Mouse (Mus musculus) MEL (cell line): Measurements from ENCODE around the gene Rpl3.

Source experiments
- E2F4 ChIP-seq: IDR thresholded peaks from 2 replicates; pipeline ENCODE4 v1.6.1; 2011; ENCODE audit warnings: low read depth, low read length, improper control_type of control experiment, borderline replicate concordance
- GATA1 ChIP-seq: IDR thresholded peaks from 2 replicates; pipeline ENCODE4 v1.6.1; 2011; ENCODE audit warnings: low read depth, low read length, improper control_type of control experiment
- MXI1 ChIP-seq: IDR thresholded peaks from 2 replicates; pipeline ENCODE4 v1.6.1; 2011; ENCODE audit warnings: mild to moderate bottlenecking, low read depth, low read length, improper control_type of control experiment
- NELFE ChIP-seq: IDR thresholded peaks from 2 replicates; pipeline ENCODE4 v1.6.1; 2011; ENCODE audit warnings: low read depth, low read length, improper control_type of control experiment
- POLR2A ChIP-seq, 2 experiments: IDR thresholded peaks; 2 replicates each; pipeline ENCODE4 v1.6.1; 2011 to 2012; ENCODE audit warnings: low read length in 2 of 2, mild to moderate bottlenecking in 2 of 2, control low read depth in 1 of 2, improper control_type of control experiment in 1 of 2, low read depth in 1 of 2, moderate library complexity in 1 of 2; ENCODE audit not compliant: control insufficient read depth in 1 of 2, insufficient read depth in 1 of 2, poor library complexity in 1 of 2
- SIN3A ChIP-seq: IDR thresholded peaks from 2 replicates; pipeline ENCODE4 v1.6.1; 2012; ENCODE audit warnings: low read length, improper control_type of control experiment, inconsistent platforms
- ZMIZ1 ChIP-seq: IDR thresholded peaks from 2 replicates; pipeline ENCODE4 v1.6.1; 2012; ENCODE audit warnings: low read depth, mild to moderate bottlenecking, inconsistent platforms, low read length, improper control_type of control experiment, moderate library complexity

GRCm38 (mm10) chr15:80028862-80029261 is 62.8 kb downstream of the Rpl3 start:
- TF ChIP-seq ZMIZ1: no peak
- no peak for TF ChIP-seq MXI1
- TF ChIP-seq SIN3A: no peak
- TF ChIP-seq E2F4: no peak
- TF ChIP-seq POLR2A (IDR thresholded peaks at IDR 0.05; ENCODE audit: control insufficient read depth in 1 of 2, insufficient read depth in 1 of 2, low read depth in 1 of 2, low read length in 2 of 2, poor library complexity in 1 of 2): no peak
- TF ChIP-seq NELFE: no peak
- TF ChIP-seq GATA1: no peak
